Mouse (Mus musculus): ENCODE measurements around the gene Tpx2. TPM values are rescaled to one million over a fixed set of nuclear protein-coding genes. Genes with fewer than 3 reads are reported as not detected.

Tpx2 gene
- total and polyA plus RNA-seq, 3 experiments: 16.7 to 257 (median 142) TPM

GRCm38 (mm10) chr2:152878239-152878638, 30.5 kb downstream of the Tpx2 start:
- Histone ChIP-seq H3K27me3 (ENCODE audit: insufficient read depth, low read length) (no peaks in the 10 kb centered on the region), H3K4me1 (ENCODE audit: insufficient read depth, low read depth, low read length) (no peaks in the 10 kb centered on the region), H3K4me3 (ENCODE audit: low read depth, low read length) (no peak overlapping the region), H3K36me3 (replicated peaks) (peaks cover 91% of the 10 kb centered on the region), H3K9me3 (replicated peaks) (no peaks in the 10 kb centered on the region)
- DNase-seq (ENCODE audit: low spot score): no peak
- TF ChIP-seq TAL1 (conservative IDR thresholded peaks at IDR 0.05; ENCODE audit: low read depth, low read length) (no peak), POLR2AphosphoS5 (IDR thresholded peaks at IDR 0.05; ENCODE audit: insufficient replicate concordance, low read depth, low read length) (no peak), GATA1 (IDR thresholded peaks at IDR 0.05; ENCODE audit: borderline replicate concordance, low read length) (no peak), GATA2 (IDR thresholded peaks at IDR 0.05; ENCODE audit: borderline replicate concordance, low read depth, low read length) (no peak), CTCF (IDR thresholded peaks at IDR 0.05; ENCODE audit: low read depth, low read length) (no peak)
- ATAC-seq (ENCODE audit: extremely low read depth, insufficient number of reproducible peaks, low FRiP score, poor library complexity, severe bottlenecking): no peak

DNA sequence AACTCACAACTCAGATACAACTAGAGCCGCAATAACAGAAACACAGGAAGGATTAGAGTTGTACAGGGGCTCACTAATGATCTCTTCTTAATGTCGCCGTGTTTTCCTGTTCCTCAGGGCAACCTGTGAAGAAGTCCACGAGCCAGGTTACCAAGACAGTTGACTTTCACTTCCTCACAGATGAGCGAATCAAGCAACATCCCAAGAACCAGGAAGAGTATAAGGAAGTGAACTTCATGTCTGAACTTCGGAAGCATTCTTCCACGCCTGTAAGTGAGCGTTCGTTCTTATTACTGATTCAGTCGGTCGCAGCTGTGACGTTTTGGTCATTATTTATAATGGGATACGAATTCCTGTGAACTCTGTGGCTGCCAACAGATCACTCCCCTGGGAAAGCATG, 33.1 kb downstream of the Tpx2 start:
- peaks cover 91% of the 10 kb centered on the region for H3K36me3 ChIP-seq (replicated peaks)
- no peaks in the 10 kb centered on the region for H3K27me3 ChIP-seq (ENCODE audit: insufficient read depth, low read length)
- no peaks in the 10 kb centered on the region for H3K9me3 ChIP-seq (replicated peaks)
- no peak overlapping the region for H3K4me3 ChIP-seq (ENCODE audit: low read depth, low read length)
- DNase-seq (ENCODE audit: low spot score) (no peak), ATAC-seq (ENCODE audit: extremely low read depth, insufficient number of reproducible peaks, low FRiP score, poor library complexity, severe bottlenecking) (no peak)
- no peaks in the 10 kb centered on the region for H3K4me1 ChIP-seq (ENCODE audit: insufficient read depth, low read depth, low read length)
- TF ChIP-seq CTCF (IDR thresholded peaks at IDR 0.05; ENCODE audit: low read depth, low read length) (no peak), GATA1 (IDR thresholded peaks at IDR 0.05; ENCODE audit: borderline replicate concordance, low read length) (no peak), TAL1 (conservative IDR thresholded peaks at IDR 0.05; ENCODE audit: low read depth, low read length) (no peak), POLR2AphosphoS5 (IDR thresholded peaks at IDR 0.05; ENCODE audit: insufficient replicate concordance, low read depth, low read length) (no peak), GATA2 (IDR thresholded peaks at IDR 0.05; ENCODE audit: borderline replicate concordance, low read depth, low read length) (no peak)

- DNase-seq (ENCODE audit: low spot score) (no peak), ATAC-seq (ENCODE audit: extremely low read depth, insufficient number of reproducible peaks, low FRiP score, poor library complexity, severe bottlenecking) (no peak)
- Histone ChIP-seq H3K9me3 (replicated peaks) (no peaks in the 10 kb centered on the region), H3K36me3 (replicated peaks) (peaks cover 96% of the 10 kb centered on the region), H3K27me3 (ENCODE audit: insufficient read depth, low read length) (no peaks in the 10 kb centered on the region), H3K4me3 (ENCODE audit: low read depth, low read length) (no peak overlapping the region), H3K4me1 (ENCODE audit: insufficient read depth, low read depth, low read length) (no peaks in the 10 kb centered on the region)
- TF ChIP-seq GATA1 (IDR thresholded peaks at IDR 0.05; ENCODE audit: borderline replicate concordance, low read length) (no peak), TAL1 (conservative IDR thresholded peaks at IDR 0.05; ENCODE audit: low read depth, low read length) (no peak), GATA2 (IDR thresholded peaks at IDR 0.05; ENCODE audit: borderline replicate concordance, low read depth, low read length) (no peak), CTCF (IDR thresholded peaks at IDR 0.05; ENCODE audit: low read depth, low read length) (no peak), POLR2AphosphoS5 (IDR thresholded peaks at IDR 0.05; ENCODE audit: insufficient replicate concordance, low read depth, low read length) (no peak)
These were observed 36.4 kb downstream of the Tpx2 start for GRCm38 (mm10) chr2:152884101-152884645.

- Histone ChIP-seq H3K36me3 (replicated peaks) (peaks cover 94% of the 10 kb centered on the region), H3K9me3 (replicated peaks) (no peaks in the 10 kb centered on the region), H3K27me3 (ENCODE audit: insufficient read depth, low read length) (no peaks in the 10 kb centered on the region), H3K4me3 (ENCODE audit: low read depth, low read length) (no peak overlapping the region), H3K4me1 (ENCODE audit: insufficient read depth, low read depth, low read length) (no peaks in the 10 kb centered on the region)
- TF ChIP-seq GATA2 (IDR thresholded peaks at IDR 0.05; ENCODE audit: borderline replicate concordance, low read depth, low read length) (no peak), POLR2AphosphoS5 (IDR thresholded peaks at IDR 0.05; ENCODE audit: insufficient replicate concordance, low read depth, low read length) (no peak), TAL1 (conservative IDR thresholded peaks at IDR 0.05; ENCODE audit: low read depth, low read length) (no peak), CTCF (IDR thresholded peaks at IDR 0.05; ENCODE audit: low read depth, low read length) (no peak), GATA1 (IDR thresholded peaks at IDR 0.05; ENCODE audit: borderline replicate concordance, low read length) (no peak)
- DNase-seq (ENCODE audit: low spot score) (no peak), ATAC-seq (ENCODE audit: extremely low read depth, insufficient number of reproducible peaks, low FRiP score, poor library complexity, severe bottlenecking) (no peak)
These were observed 39.5 kb downstream of the Tpx2 start for GRCm38 (mm10) chr2:152887230-152887629.

DNA sequence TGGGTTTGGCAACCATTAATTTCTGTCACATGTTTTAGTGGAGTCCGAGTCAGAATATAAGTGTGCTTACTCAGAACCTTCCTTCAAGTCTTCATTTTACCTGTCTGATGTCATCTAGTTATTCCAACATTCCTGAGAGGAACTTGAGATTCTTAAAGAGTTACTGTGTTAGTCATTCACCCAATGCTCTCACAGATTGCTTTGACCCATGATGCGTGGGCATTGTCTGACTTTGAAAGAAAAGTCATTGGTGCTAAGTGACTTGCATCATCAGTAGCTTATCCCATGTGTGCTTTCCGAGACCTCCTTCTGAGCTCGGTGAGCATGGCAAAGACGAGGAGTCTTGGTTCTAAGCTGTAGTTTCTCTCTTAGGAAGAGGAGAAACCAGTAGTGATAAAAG, 41.0 kb downstream of the Tpx2 start:
- no peak for TF ChIP-seq TAL1 (conservative IDR thresholded peaks at IDR 0.05; ENCODE audit: low read depth, low read length)
- TF ChIP-seq GATA2 (IDR thresholded peaks at IDR 0.05; ENCODE audit: borderline replicate concordance, low read depth, low read length): no peak
- TF ChIP-seq CTCF (IDR thresholded peaks at IDR 0.05; ENCODE audit: low read depth, low read length): no peak
- no peak for TF ChIP-seq POLR2AphosphoS5 (IDR thresholded peaks at IDR 0.05; ENCODE audit: insufficient replicate concordance, low read depth, low read length)
- TF ChIP-seq GATA1 (IDR thresholded peaks at IDR 0.05; ENCODE audit: borderline replicate concordance, low read length): no peak
- no peak for ATAC-seq (ENCODE audit: extremely low read depth, insufficient number of reproducible peaks, low FRiP score, poor library complexity, severe bottlenecking)

DNA sequence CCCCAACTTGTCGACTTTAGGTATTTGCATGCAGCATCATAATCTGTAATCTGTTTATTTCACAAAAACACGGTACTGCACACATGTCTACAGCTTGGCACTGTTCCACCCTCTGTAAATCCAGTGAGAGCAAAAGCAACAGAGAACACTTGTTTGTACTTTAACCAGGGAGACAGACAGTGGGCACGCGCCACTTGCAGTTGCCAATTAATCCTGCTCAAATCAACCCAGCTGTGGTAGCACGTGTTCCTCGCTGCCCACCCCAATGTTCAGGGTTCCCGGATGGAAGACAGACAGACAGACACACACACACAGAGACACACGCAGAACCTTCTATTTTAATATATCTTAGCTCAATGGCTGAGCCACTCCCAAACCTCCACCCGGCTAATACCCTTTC, 48.1 kb downstream of the Tpx2 start:
- DNase-seq (ENCODE audit: low spot score) (no peak), ATAC-seq (ENCODE audit: extremely low read depth, insufficient number of reproducible peaks, low FRiP score, poor library complexity, severe bottlenecking) (no peak)
- no peaks in the 10 kb centered on the region for H3K4me1 ChIP-seq (ENCODE audit: insufficient read depth, low read depth, low read length)

More for the DNA sequence above, 41.0 kb downstream of the Tpx2 start:
- Histone ChIP-seq H3K4me1 (ENCODE audit: insufficient read depth, low read depth, low read length) (no peaks in the 10 kb centered on the region), H3K27me3 (ENCODE audit: insufficient read depth, low read length) (no peaks in the 10 kb centered on the region), H3K9me3 (replicated peaks) (no peaks in the 10 kb centered on the region), H3K4me3 (ENCODE audit: low read depth, low read length) (no peak overlapping the region), H3K36me3 (replicated peaks) (peaks cover 95% of the 10 kb centered on the region)
- DNase-seq (ENCODE audit: low spot score): no peak

More for the DNA sequence above, 48.1 kb downstream of the Tpx2 start:
- Histone ChIP-seq H3K36me3 (replicated peaks) (peaks cover 53% of the 10 kb centered on the region), H3K9me3 (replicated peaks) (no peaks in the 10 kb centered on the region), H3K27me3 (ENCODE audit: insufficient read depth, low read length) (no peaks in the 10 kb centered on the region), H3K4me3 (ENCODE audit: low read depth, low read length) (no peak overlapping the region)
- TF ChIP-seq TAL1 (conservative IDR thresholded peaks at IDR 0.05; ENCODE audit: low read depth, low read length) (no peak), GATA1 (IDR thresholded peaks at IDR 0.05; ENCODE audit: borderline replicate concordance, low read length) (no peak), CTCF (IDR thresholded peaks at IDR 0.05; ENCODE audit: low read depth, low read length) (no peak), GATA2 (IDR thresholded peaks at IDR 0.05; ENCODE audit: borderline replicate concordance, low read depth, low read length) (no peak), POLR2AphosphoS5 (IDR thresholded peaks at IDR 0.05; ENCODE audit: insufficient replicate concordance, low read depth, low read length) (no peak)
